ENCODE assay signal across 9 mouse cellular contexts in the genomic region with DNA sequence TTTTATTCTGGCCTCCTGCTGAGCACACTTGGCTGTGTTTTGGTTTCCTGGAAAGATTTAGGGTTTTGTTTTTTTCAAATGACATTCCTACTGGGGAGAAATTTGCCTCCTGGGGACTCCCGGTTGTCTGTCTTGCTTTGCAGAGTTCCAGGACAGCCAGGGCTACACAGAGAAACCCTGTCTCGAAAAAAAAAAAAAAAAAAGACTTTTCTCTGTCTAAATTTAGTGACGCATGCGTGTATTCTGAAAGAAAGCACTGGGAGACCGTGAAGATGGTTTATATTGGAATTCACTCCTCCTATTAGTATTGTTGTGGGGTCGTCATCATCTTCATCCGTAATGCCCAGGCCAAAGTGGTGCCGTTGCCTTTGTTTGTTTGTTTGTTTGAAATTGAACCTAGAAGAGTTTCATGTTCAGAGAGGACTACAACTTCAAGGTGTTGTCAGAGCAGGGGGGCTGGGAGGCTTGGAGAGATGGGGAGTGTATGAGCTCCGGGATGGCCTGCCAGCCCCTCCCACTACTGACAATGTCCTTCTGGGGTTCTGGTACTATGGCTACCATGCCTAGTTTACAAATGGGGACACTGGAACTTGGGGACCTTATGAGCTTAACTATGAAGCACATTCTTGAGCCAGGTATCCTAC. TPM values are rescaled to one million over a fixed set of nuclear protein-coding genes. Genes with fewer than 3 reads are reported as not detected.
DNase-seq lines count a peak whose midpoint lies in the region; ATAC-seq and TF ChIP-seq lines count a peak whose summit lies in the region.
"Had no signal": no experiment of that assay in that cellular context is flagged by ENCODE, and none has a peak within 500 bp of the region (broad histone marks: within the 10 kb centered on the region; RNA-seq: fewer than 3 reads in every experiment).

No protein-coding gene starts in this region.

- ATAC-seq in lung, embryonic 14.5 days (ENCODE audit: insufficient read depth), result no peak
- no peak for ATAC-seq in heart, embryonic 14.5 days (ENCODE audit: insufficient number of reproducible peaks, insufficient read depth, low FRiP score, low read depth)
- ATAC-seq in liver, embryonic 12.5 days, result no peak
- no peak for ATAC-seq in stomach, embryonic 16.5 days (ENCODE audit: insufficient read depth, low FRiP score)

- WGBS in lung, embryonic 14.5 days, result 2% methylated on average over 9 of the region's 9 CpGs
- WGBS in heart, embryonic 14.5 days, result 8% methylated on average over 9 of the region's 9 CpGs
- WGBS in liver, embryonic 12.5 days (ENCODE audit: insufficient replicate concordance), result 30% methylated on average over 9 of the region's 9 CpGs
- WGBS in stomach, embryonic 16.5 days, result 7% methylated on average over 9 of the region's 9 CpGs

- no peaks in the 10 kb centered on the region for H3K36me3 ChIP-seq in lung, embryonic 14.5 days (ENCODE audit: insufficient read depth)
- H3K36me3 ChIP-seq in heart, embryonic 14.5 days (ENCODE audit: control insufficient read depth, insufficient read depth, low read length), result no peaks in the 10 kb centered on the region
- H3K36me3 ChIP-seq in liver, embryonic 12.5 days, result no peaks in the 10 kb centered on the region
- no peaks in the 10 kb centered on the region for H3K36me3 ChIP-seq in stomach, embryonic 16.5 days (ENCODE audit: control insufficient read depth, insufficient read depth, low read length)

- no peaks in the 10 kb centered on the region for H3K27me3 ChIP-seq in lung, embryonic 14.5 days (ENCODE audit: insufficient read depth, low read length)
- H3K27me3 ChIP-seq in heart, embryonic 14.5 days (ENCODE audit: control insufficient read depth, insufficient read depth, low read length), result no peaks in the 10 kb centered on the region
- no peaks in the 10 kb centered on the region for H3K27me3 ChIP-seq in liver, embryonic 12.5 days (replicated peaks)
- H3K27me3 ChIP-seq in stomach, embryonic 16.5 days (ENCODE audit: control insufficient read depth, insufficient read depth, low read length), result no peaks in the 10 kb centered on the region

- DNase-seq in lung, embryonic 14.5 days, result peak; percentile 48
- DNase-seq in lung, adult 18-20 months, result no peak
- no peak for DNase-seq in retina, embryonic 14.5 days (ENCODE audit: low spot score)
- no peak for DNase-seq in left cerebral cortex, adult 18-20 months (ENCODE audit: low spot score in 2 of 2)
- no peak for DNase-seq in frontal cortex, postnatal 10 days (ENCODE audit: low spot score in 2 of 2)

- TF ChIP-seq CTCF in lung, embryonic 14.5 days (IDR thresholded peaks at IDR 0.05; ENCODE audit: low read depth), result no peak

- H3K9ac ChIP-seq in lung, embryonic 14.5 days, result peak overlapping the region; percentile 54
- peak overlapping the region; percentile 80 for H3K9ac ChIP-seq in heart, embryonic 14.5 days (ENCODE audit: low read length)
- H3K9ac ChIP-seq in liver, embryonic 12.5 days, result no peak overlapping the region
- peak overlapping the region; percentile 73 for H3K9ac ChIP-seq in stomach, embryonic 16.5 days (ENCODE audit: low read length)

- peak overlapping the region; percentile 77 for H3K4me2 ChIP-seq in lung, embryonic 14.5 days
- peak overlapping the region; percentile 91 for H3K4me2 ChIP-seq in heart, embryonic 14.5 days (ENCODE audit: low read length)
- peak overlapping the region; percentile 54 for H3K4me2 ChIP-seq in liver, embryonic 12.5 days
- peak overlapping the region; percentile 66 for H3K4me2 ChIP-seq in stomach, embryonic 16.5 days (ENCODE audit: low read depth, low read length)

- H3K9me3 ChIP-seq in lung, embryonic 14.5 days (ENCODE audit: low read depth, low read length), result no peaks in the 10 kb centered on the region
- no peaks in the 10 kb centered on the region for H3K9me3 ChIP-seq in heart, embryonic 14.5 days (ENCODE audit: control insufficient read depth, low read length)
- H3K9me3 ChIP-seq in liver, embryonic 12.5 days (replicated peaks), result no peaks in the 10 kb centered on the region
- no peaks in the 10 kb centered on the region for H3K9me3 ChIP-seq in stomach, embryonic 16.5 days (replicated peaks; ENCODE audit: control insufficient read depth, low read length)

- peak overlapping the region; percentile 48 for H3K4me3 ChIP-seq in lung, embryonic 14.5 days (ENCODE audit: low read depth, low read length)
- H3K4me3 ChIP-seq in heart, embryonic 14.5 days (ENCODE audit: control insufficient read depth in 1 of 2, insufficient read depth in 1 of 2, low read depth in 1 of 2, low read length in 2 of 2), result peak overlapping the region; percentile 51 to 62
- H3K4me3 ChIP-seq in liver, embryonic 12.5 days, result peak overlapping the region; percentile 30; the same call in 1 of the 2 replicates
- peak overlapping the region; percentile 53 for H3K4me3 ChIP-seq in stomach, embryonic 16.5 days (replicated peaks; ENCODE audit: low read length)

- H3K4me1 ChIP-seq in lung, embryonic 14.5 days (ENCODE audit: insufficient read depth), result peaks cover 5% of the 10 kb centered on the region; the same call in 1 of the 2 replicates
- H3K4me1 ChIP-seq in heart, embryonic 14.5 days (ENCODE audit: control insufficient read depth in 2 of 2, insufficient read depth in 2 of 2, low read length in 2 of 2), result peaks cover 0 to 3% of the 10 kb centered on the region in 2 experiments; a peak in 2 of 4 replicates
- H3K4me1 ChIP-seq in liver, embryonic 12.5 days, result no peaks in the 10 kb centered on the region
- peaks cover 18% of the 10 kb centered on the region for H3K4me1 ChIP-seq in stomach, embryonic 16.5 days (ENCODE audit: control insufficient read depth, insufficient read depth, low read length)

- H3K27ac ChIP-seq in lung, embryonic 14.5 days (ENCODE audit: low read depth), result peak overlapping the region; percentile 90
- H3K27ac ChIP-seq in heart, embryonic 14.5 days (replicated peaks in 1 of 2; ENCODE audit: control insufficient read depth in 1 of 2, insufficient read depth in 1 of 2, low read depth in 2 of 2, low read length in 2 of 2), result no peak overlapping the region
- H3K27ac ChIP-seq in liver, embryonic 12.5 days, result peak overlapping the region; percentile 64; the same call in 1 of the 2 replicates
- H3K27ac ChIP-seq in stomach, embryonic 16.5 days (ENCODE audit: low read length), result peak overlapping the region; percentile 94

RNA-seq across cellular contexts. Expression of a gene that starts 1.1 kb away (rescaled TPM):
- polyA plus RNA-seq in lung, embryonic 14.5 days (2014; fragmentation: Nextera tagmentation; extraction: Ambion mirVana), result 6.8 and 7.0 TPM in 2 replicates
- polyA plus RNA-seq in heart, embryonic 14.5 days (2014; fragmentation: Nextera tagmentation; extraction: Ambion mirVana), result 1.8 and 2.0 TPM in 2 replicates
- polyA plus RNA-seq in liver, embryonic 12.5 days (2016; fragmentation: Nextera tagmentation; extraction: Ambion mirVana), result 0.85 and 0.87 TPM in 2 replicates
- polyA plus RNA-seq in stomach, embryonic 16.5 days (2015; fragmentation: Nextera tagmentation; extraction: Ambion mirVana), result 2.2 and 2.8 TPM in 2 replicates
- under 1 TPM; 0.19 to 0.28 TPM for total RNA-seq in left cerebral cortex, adult 18-20 months (2021)

RNA-seq across cellular contexts. Expression of a gene that starts 27.9 kb away (rescaled TPM):
- polyA plus RNA-seq in lung, embryonic 14.5 days (2014; fragmentation: Nextera tagmentation; extraction: Ambion mirVana), result 0.04 and 0.07 TPM in 2 replicates
- polyA plus RNA-seq in heart, embryonic 14.5 days (2014; fragmentation: Nextera tagmentation; extraction: Ambion mirVana), result 0.04 and 0.05 TPM in 2 replicates
- polyA plus RNA-seq in liver, embryonic 12.5 days (2016; fragmentation: Nextera tagmentation; extraction: Ambion mirVana), result 0.16 and 0.21 TPM in 2 replicates
- 0.03 TPM in 1 of 2 replicates, not detected in the other for polyA plus RNA-seq in stomach, embryonic 16.5 days (2015; fragmentation: Nextera tagmentation; extraction: Ambion mirVana)
- 1 to 10 TPM; 2.5 to 3.6 TPM for total RNA-seq in left cerebral cortex, adult 18-20 months (2021)
- polyA plus RNA-seq: erythroblast, embryonic 14.5 days had no signal

Comparison
In these comparisons a context has a peak if more than half of its experiments do, and no peak if none do; other contexts are left out.
1. H3K27ac ChIP-seq: peak in lung, embryonic 14.5 days (single experiment), liver, embryonic 12.5 days (single experiment) and stomach, embryonic 16.5 days (single experiment); none in heart, embryonic 14.5 days (0 of 2).
2. Peak in every context shown above with its lines, with median percentiles within 50 percentile points of each other: H3K4me2 ChIP-seq and H3K4me3 ChIP-seq.